Mouse (Mus musculus) thymus, adult 2 months (tissue): ENCODE data around the gene Caln1. TPM values are rescaled to one million over a fixed set of nuclear protein-coding genes. Genes with fewer than 3 reads are reported as not detected.

Experiments used
- DNase-seq: peaks from one replicate; pipeline ENCODE4 v3.0.0; 2021
- H3K27ac ChIP-seq: fragments of 200-500 bp; 2 replicates; pipeline ENCODE4 v1.5.1; 2012; ENCODE audit warnings: low read length, control low read depth; ENCODE audit not compliant: control insufficient read depth, insufficient read depth
- H3K27me3 ChIP-seq: fragments of 200-500 bp; 2 replicates; pipeline ENCODE4 v1.6.1; 2012; ENCODE audit warnings: mild to moderate bottlenecking, low read length, moderate library complexity, mixed read lengths; ENCODE audit not compliant: control insufficient read depth, insufficient read depth
- H3K36me3 ChIP-seq: fragments of 200-500 bp; 2 replicates; pipeline ENCODE4 v1.6.1; 2012; ENCODE audit warnings: mild to moderate bottlenecking, low read length, moderate library complexity; ENCODE audit not compliant: control insufficient read depth, insufficient read depth
- H3K4me1 ChIP-seq: fragments of 200-500 bp; replicated peaks from 2 replicates; pipeline ENCODE4 v1.6.1; 2012; ENCODE audit warnings: low read length; ENCODE audit not compliant: control insufficient read depth, insufficient read depth
- H3K4me3 ChIP-seq: fragments of 200-500 bp; 2 replicates; pipeline ENCODE4 v1.5.1; 2012; ENCODE audit warnings: mild to moderate bottlenecking, low read length, control low read depth, moderate library complexity; ENCODE audit not compliant: control insufficient read depth, insufficient read depth
- CTCF ChIP-seq: fragments of 200-500 bp; IDR thresholded peaks from 2 replicates; pipeline ENCODE4 v1.5.1; 2012; ENCODE audit warnings: mild to moderate bottlenecking, control low read depth, low read length, moderate library complexity, borderline replicate concordance; ENCODE audit not compliant: control insufficient read depth, poor library complexity, insufficient read depth; ENCODE audit errors: extremely low read depth
- POLR2A ChIP-seq: fragments of 200-500 bp; IDR thresholded peaks from 2 replicates; pipeline ENCODE4 v1.6.1; 2012; ENCODE audit warnings: mild to moderate bottlenecking, low read length, control low read depth, moderate library complexity; ENCODE audit not compliant: control insufficient read depth, poor library complexity, insufficient read depth; ENCODE audit errors: extremely low read depth
- WGBS: fragments of 180-500 bp; shearing (Covaris S2); methylation state at CpG from one replicate; pipeline ENCODE4 v1.1.7; 2018; 5-methylcytosine and 5-hydroxymethylcytosine counted together
- polyA plus RNA-seq: library from polyadenylated mRNA; depleted of rRNA; stranded (reverse); fragments of >200 nt; gene quantifications from 2 replicates; pipeline ENCODE4 v1.2.3, GENCODE M21; 2012

Caln1 gene
- polyA plus RNA-seq, 1 experiment: 0.01 TPM

DNA sequence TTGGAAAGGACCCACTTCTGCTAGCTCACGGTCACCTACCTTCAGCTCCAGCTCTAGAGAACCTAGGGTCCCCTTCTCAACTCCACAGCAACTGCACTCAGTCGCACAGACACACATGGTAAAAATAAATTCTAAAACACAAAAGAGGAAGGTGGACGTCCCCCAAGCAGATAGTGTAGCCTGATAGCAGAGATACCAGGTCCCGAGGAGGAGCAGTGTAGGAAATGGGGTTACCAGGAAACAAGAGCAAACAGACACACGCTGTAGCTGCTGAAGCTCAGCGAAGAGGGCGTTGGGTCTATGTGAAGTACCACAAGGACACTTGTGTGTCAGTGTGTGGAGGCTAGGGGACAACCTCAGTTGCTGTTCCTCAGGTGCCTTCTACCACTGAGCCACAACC is 24.3 kb upstream of the Caln1 start:
- no peak for TF ChIP-seq POLR2A
- TF ChIP-seq CTCF: no peak
- Histone ChIP-seq H3K27me3 (no peaks in the 10 kb centered on the region), H3K27ac (no peak overlapping the region), H3K4me3 (no peak overlapping the region), H3K4me1 (no peaks in the 10 kb centered on the region), H3K36me3 (0 out of 2 replicates have a peak, but pooled peaks cover 6% of the 10 kb centered on the region)
- WGBS: 68% methylated on average over 7 of the region's 7 CpGs
- no peak for DNase-seq

DNA sequence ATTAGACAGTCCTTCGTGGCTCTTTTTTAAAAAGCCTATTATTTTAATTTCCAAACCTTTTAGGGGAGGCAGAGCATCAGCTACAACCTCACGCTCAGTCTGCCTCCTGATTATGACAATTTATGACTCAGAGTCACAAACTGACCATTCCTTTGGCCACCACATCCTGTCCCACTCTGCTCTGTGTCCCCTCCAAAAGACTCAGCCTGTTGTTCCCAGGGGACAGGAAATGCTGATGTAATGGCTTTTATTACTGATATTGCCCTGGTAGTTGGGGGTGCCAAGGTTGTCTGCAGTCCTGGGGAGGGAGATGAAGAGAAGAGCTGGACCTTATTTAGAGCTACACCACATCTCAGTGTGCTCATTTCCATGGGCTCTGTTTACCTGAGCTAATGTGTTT is 23.4 kb upstream of the Caln1 start:
- Histone ChIP-seq H3K27me3 (no peaks in the 10 kb centered on the region), H3K4me3 (no peak overlapping the region), H3K36me3 (0 out of 2 replicates have a peak, but pooled peaks cover 6% of the 10 kb centered on the region), H3K27ac (no peak overlapping the region), H3K4me1 (no peaks in the 10 kb centered on the region)
- no peak for TF ChIP-seq POLR2A
- no peak for TF ChIP-seq CTCF
- 79% methylated on average over 2 of the region's 2 CpGs for WGBS
- DNase-seq: no peak

DNA sequence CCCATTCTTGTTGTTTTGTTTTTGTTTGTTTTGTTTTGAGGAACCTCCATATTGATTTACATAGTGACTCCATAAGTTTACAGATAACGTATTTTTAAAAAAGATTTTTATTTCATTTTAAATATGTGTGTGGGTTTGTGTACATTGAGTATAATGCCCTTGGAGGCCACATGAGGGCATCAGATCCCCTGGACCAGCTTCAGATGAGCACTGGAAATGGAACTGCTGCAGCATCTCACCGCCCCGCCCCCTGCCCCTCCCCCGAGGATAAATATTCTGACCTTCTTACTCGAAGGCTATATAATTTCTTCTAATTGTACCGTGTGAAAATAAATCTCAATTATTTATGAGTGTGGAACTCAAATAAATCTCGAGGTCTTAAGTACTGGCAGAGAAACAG is 14.0 kb upstream of the Caln1 start:
- Histone ChIP-seq H3K4me3 (no peak overlapping the region), H3K27me3 (no peaks in the 10 kb centered on the region), H3K27ac (no peak overlapping the region), H3K36me3 (no peaks in the 10 kb centered on the region), H3K4me1 (no peaks in the 10 kb centered on the region)
- DNase-seq: no peak
- WGBS: 68% methylated on average over 7 of the region's 7 CpGs
- TF ChIP-seq POLR2A (no peak), CTCF (no peak)

DNA sequence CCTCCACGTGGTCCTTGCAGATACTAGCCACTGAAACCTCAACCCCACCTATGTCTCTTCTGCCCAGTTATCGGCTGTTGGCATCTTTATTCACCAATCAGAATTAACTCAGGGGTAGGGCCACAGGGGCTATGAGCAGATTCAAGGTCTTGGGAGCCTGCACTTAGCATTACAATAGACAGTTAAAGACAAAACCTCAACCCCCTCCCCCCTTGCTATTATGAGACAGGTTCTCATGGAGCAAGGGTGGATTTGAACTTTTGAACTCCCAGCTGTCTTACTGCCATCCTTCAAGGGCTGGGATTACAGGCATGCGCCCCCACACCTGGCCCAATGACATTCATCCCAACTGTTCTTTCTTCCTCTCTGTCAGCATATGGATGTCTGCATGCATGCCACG is 6.1 kb upstream of the Caln1 start:
- no peak for DNase-seq
- no peak overlapping the region for H3K4me3 ChIP-seq
- TF ChIP-seq CTCF (no peak), POLR2A (no peak)
- 78% methylated on average over 4 of the region's 4 CpGs for WGBS
- H3K27ac ChIP-seq: no peak overlapping the region
- no peaks in the 10 kb centered on the region for H3K4me1 ChIP-seq
- no peaks in the 10 kb centered on the region for H3K27me3 ChIP-seq
- H3K36me3 ChIP-seq: no peaks in the 10 kb centered on the region

DNA sequence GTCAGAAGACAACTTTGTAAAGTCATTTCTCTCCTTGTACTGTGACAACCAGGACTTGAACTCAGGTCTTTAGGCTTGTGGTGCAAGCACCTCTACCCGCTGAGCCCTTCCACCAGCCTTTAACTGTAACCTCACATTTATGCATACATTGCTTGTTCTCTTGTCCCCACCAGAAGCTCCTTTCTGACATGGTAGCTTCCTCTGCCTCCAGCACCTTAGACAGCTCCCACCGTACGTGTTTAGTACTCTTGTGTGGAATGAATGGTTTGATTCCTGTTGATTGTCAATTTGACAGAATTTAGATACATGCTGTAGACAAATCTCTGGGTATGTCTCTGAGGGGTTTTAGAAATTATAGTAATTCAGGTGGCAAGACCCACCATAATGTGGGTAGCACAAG is 5.5 kb upstream of the Caln1 start:
- DNase-seq: no peak
- TF ChIP-seq CTCF (no peak), POLR2A (no peak)
- no peak overlapping the region for H3K27ac ChIP-seq
- no peaks in the 10 kb centered on the region for H3K4me1 ChIP-seq
- H3K4me3 ChIP-seq: no peak overlapping the region
- 46% methylated on average over 3 of the region's 3 CpGs for WGBS
- H3K27me3 ChIP-seq: no peaks in the 10 kb centered on the region
- H3K36me3 ChIP-seq: no peaks in the 10 kb centered on the region

DNA sequence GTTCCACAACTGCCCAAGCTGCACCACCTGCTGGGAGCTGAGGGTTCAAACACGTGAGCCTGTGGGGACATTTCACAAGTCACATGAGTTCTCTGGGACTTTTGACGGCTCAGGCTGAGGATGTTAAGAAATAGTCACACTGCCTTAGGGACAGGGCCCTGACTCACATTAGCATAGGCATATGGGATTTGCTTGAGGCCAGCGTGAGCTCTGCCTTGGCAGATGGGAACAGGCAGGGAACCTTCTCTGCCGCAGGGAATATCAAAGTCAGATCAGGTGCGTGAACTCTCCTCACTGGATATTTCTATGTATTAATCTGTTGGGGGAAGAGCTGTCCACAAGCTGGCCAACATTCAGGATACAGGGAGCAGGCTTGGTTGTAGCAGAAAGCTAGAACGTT is 1.0 kb upstream of the Caln1 start:
- DNase-seq: no peak

DNA sequence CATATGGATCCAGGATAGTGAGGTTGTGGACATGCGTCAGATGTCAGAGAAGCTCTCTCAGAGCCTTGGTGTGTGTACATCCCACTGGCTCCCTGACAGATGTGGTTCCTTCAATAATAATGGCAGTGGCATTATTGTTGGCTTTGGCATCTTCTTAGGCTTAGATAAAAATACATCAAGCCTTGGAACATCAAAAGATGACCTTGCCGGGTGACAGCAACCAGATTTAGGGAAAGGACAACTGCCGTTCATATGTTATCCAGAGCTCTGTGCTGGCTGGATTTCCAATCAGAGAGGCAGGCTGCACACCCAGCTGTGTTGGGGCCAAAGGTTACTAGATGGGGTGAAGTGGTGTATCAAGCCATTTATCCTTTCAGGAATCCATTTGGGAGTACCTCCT is 6.2 kb downstream of the Caln1 start:
- Histone ChIP-seq H3K27me3 (no peaks in the 10 kb centered on the region), H3K27ac (no peak overlapping the region), H3K4me3 (no peak overlapping the region), H3K4me1 (no peaks in the 10 kb centered on the region), H3K36me3 (no peaks in the 10 kb centered on the region)
- no peak for DNase-seq
- WGBS: 96% methylated on average over 3 of the region's 3 CpGs
- TF ChIP-seq POLR2A (no peak), CTCF (no peak)

More for the DNA sequence above, 1.0 kb upstream of the Caln1 start:
- H3K36me3 ChIP-seq: no peaks in the 10 kb centered on the region
- no peak overlapping the region for H3K4me3 ChIP-seq
- no peaks in the 10 kb centered on the region for H3K4me1 ChIP-seq
- H3K27me3 ChIP-seq: no peaks in the 10 kb centered on the region
- TF ChIP-seq CTCF: no peak
- no peak for TF ChIP-seq POLR2A
- no peak overlapping the region for H3K27ac ChIP-seq
- 87% methylated on average over 6 of the region's 6 CpGs for WGBS
